Mouse (Mus musculus): Measurements from ENCODE around the gene Ccdc62. TPM values are rescaled to one million over a fixed set of nuclear protein-coding genes. Genes with fewer than 3 reads are reported as not detected.

The Ccdc62 gene
- total RNA-seq (2017), result 0.97 to 2.9 TPM (median 1.2 TPM) in 3 replicates

DNA sequence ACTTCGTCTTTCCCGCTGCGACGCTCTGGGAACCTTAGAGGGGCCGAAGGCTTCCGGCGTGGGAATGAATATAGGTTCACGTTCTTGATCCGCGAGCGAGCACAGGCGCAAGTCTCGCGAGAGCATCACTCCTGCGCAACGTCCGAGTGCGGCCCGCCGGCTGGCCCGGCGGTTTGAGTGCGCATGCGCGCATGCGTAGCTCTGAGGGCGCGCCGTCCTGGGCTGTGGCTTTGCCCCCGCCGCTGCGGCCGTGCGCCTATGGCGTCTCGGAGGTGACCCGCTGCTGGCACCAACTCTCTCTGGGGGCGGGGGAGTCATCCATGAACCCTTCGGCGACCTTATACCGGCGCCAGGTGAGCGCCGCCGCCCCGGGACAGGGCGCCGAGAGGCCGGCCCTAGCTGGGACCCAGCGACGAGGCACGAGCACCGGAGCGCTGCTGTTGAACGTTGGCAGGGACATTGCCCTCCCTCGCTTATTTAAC is at the start of gene Ccdc62:
Ccdc62 (plus strand) TSS at position 172 of the 482 bp plus-strand sequence.
- ATAC-seq (replicated peaks; ENCODE audit: insufficient number of reproducible peaks, low FRiP score, low TSS enrichment, poor library complexity, severe bottlenecking), result peak; percentile 87

DNA sequence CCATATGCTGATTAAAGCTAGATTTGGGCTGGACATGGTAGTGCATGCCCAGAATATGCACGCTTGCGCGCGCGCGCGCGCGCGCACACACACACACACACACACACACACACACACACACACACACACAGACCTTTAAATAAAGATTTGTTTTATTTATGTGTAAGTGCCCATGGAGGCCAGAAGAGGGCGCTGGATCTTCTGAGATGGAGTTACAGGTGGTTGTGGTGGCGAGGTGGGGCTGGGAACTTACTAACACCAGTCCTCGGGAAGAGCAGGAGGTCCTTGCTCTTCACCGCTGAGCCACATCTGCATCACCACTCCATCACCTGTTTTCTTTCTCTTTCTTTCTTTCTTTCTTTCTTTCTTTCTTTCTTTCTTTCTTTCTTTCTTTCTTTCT is 49.7 kb upstream of the Ccdc62 start:
- no peak for ATAC-seq (replicated peaks; ENCODE audit: insufficient number of reproducible peaks, low FRiP score, low TSS enrichment, poor library complexity, severe bottlenecking)

- no peak for ATAC-seq (replicated peaks; ENCODE audit: insufficient number of reproducible peaks, low FRiP score, low TSS enrichment, poor library complexity, severe bottlenecking)
Observed at GRCm38 (mm10) chr5:123883891-123884290, 46.6 kb upstream of the Ccdc62 start.

GRCm38 (mm10) chr5:123884332-123884731 is 46.1 kb upstream of the Ccdc62 start:
- peak; percentile 69 for ATAC-seq (replicated peaks; ENCODE audit: insufficient number of reproducible peaks, low FRiP score, low TSS enrichment, poor library complexity, severe bottlenecking)

DNA sequence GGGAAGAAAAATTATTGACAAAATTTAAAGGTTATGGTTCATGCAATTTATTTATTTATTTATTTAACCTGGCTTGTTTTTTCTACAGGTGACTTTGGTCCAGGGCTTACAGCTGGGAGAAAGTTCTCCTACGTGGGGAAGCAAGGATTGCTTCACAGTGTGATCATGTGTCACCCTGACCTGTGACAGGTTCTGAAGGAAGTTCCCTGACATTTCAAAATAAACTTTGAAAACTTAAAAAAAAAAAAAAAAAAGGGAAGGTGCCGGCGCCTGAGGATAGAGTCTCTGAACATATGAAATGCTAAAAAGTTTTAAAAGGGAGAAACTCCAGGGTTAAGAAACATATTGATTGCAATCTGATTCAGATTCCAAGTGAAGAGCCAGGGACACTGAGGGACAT is 44.1 kb upstream of the Ccdc62 start:
- no peak for ATAC-seq (replicated peaks; ENCODE audit: insufficient number of reproducible peaks, low FRiP score, low TSS enrichment, poor library complexity, severe bottlenecking)

- no peak for ATAC-seq (replicated peaks; ENCODE audit: insufficient number of reproducible peaks, low FRiP score, low TSS enrichment, poor library complexity, severe bottlenecking)
Observed at GRCm38 (mm10) chr5:123890312-123890711, 40.2 kb upstream of the Ccdc62 start.

DNA sequence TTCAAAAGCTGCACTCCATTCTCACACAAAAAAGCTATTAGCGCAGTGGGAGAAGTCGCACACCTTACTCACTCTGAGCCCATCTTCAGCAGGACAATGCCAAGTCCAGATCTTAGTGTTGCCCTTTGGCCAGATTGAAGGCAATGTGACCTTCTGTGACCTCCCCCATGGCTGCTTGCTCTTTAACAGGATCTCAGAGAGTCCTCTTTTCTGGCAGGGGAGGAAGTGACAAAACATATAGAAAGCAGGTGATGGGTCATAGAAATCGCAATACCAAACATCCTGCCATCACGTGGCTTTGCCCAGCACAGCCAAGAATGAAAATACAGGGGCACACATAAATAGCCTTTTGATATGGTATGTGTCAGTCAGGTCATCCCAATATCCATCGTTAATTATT is 39.5 kb upstream of the Ccdc62 start:
- ATAC-seq (replicated peaks; ENCODE audit: insufficient number of reproducible peaks, low FRiP score, low TSS enrichment, poor library complexity, severe bottlenecking), result peak; percentile 72

DNA sequence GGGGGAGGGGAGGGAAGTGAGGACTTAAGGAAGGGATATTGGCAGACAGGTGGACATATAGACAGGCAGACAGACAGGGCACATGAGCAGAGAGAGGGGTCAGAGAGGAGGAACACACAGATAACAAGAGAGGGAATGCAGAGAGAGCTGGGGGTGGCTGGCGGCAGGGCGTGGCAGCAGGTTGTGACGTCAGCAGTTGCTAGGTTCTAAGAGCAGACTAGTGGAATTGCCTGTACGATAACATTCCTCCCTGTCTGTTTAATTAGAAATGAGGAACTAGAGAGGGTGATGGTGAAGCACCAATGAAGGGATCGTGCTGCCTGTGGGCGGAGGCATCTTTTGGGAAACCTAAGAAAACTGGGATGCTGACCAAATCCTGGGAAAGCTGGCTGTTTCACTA is 38.8 kb upstream of the Ccdc62 start:
- ATAC-seq (replicated peaks; ENCODE audit: insufficient number of reproducible peaks, low FRiP score, low TSS enrichment, poor library complexity, severe bottlenecking), result peak; percentile 77

GRCm38 (mm10) chr5:123893520-123893919 is 37.0 kb upstream of the Ccdc62 start:
- 0 out of 2 replicates have a peak, but pooled peaks have one; percentile 34 for ATAC-seq (replicated peaks; ENCODE audit: insufficient number of reproducible peaks, low FRiP score, low TSS enrichment, poor library complexity, severe bottlenecking)

DNA sequence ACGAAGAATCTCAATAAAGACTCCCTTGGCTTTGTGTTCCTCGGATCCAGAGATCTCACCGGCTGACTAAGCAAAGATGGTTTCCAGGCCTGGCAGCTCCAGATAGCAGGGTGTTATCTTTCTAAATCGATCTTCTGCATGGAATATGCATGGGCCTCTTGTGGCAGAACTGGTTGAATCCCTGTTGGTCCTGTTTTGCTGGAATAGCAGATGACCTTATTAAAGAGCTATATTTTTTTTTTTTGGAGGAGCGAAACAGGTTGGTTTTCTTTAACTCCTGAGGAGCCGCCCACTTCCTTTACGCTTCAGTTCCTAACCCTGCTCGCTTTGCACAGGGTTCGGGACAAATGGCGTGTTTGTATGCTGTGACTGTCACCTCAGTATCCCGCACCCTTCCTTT is 34.1 kb upstream of the Ccdc62 start:
- ATAC-seq (replicated peaks; ENCODE audit: insufficient number of reproducible peaks, low FRiP score, low TSS enrichment, poor library complexity, severe bottlenecking), result no peak

- ATAC-seq (replicated peaks; ENCODE audit: insufficient number of reproducible peaks, low FRiP score, low TSS enrichment, poor library complexity, severe bottlenecking), result peak; percentile 92
Observed at GRCm38 (mm10) chr5:123897352-123897751, 33.1 kb upstream of the Ccdc62 start.

- no peak for ATAC-seq (replicated peaks; ENCODE audit: insufficient number of reproducible peaks, low FRiP score, low TSS enrichment, poor library complexity, severe bottlenecking)
Observed at GRCm38 (mm10) chr5:123904059-123904672, 26.3 kb upstream of the Ccdc62 start.

DNA sequence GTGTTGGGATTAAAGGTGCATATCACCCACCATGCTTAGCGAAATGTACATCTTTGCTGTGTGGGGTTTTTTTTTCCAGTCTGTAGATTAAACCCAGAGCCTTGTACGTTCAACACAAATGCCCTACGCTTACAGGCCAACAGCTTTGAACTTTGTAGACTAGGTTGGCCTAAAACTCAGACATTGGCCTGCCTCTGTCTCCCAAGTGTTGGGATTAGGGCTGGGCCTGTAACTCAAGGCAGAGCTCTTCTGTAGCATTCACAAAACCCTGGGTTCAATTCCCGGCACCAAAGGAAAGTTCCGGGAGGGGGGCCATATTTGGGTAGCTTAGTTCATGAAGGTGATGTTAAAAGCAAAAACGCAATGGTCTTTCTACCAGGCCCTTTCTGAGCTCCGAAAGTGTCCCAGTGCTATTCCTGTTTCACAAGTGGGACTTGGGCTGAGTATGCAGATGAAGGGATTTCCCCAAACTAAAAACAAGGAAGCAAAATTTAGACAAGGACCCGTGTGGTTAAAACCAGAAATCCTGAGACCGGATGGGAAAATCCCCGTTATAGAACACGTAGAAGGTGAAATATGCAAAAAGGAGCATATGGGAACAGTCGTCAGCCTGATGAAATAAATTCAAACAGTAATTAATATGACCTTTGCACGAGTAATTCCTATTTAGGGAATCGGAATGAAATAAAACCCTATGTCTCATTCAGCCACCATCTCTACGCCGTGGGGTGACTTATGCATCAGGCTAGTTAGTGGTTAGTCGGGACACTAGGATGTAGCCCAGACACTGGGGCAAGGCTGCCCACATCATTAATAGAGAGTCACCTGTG is 24.1 kb upstream of the Ccdc62 start:
- ATAC-seq (replicated peaks; ENCODE audit: insufficient number of reproducible peaks, low FRiP score, low TSS enrichment, poor library complexity, severe bottlenecking), result no peak; the same call in 1 of the 2 replicates

DNA sequence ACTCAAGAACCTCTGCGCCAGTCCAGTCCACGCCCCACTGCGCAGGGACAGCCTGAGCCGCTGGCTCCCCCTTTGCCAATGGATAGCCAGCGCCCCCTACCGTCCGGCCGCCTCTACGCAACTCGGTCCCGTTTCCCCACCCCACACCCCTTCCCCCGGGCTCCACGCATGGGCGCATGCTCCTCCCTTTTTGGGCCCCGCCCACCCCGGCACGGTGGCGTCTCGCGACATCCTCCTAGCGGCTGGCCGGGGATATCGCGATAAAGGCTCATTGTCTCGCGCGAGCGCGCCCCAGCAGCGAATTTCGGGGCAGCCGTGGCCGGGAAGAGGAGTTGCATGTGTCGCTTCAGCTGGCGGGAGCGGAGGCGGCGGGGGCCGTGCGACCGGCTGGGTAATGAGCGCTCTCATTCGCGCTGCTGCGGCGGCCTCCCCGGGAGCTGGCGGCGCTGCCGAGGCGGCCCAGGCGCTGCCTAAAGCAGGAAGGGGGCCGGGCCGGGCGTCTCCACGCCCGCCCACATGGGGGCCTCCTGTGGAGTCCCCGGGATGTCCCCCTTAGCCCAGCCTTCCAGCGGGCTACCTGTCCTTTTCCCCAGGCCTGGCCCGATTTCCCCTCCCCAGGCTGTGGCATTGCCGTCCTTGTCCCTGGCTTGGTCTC is 23.4 kb upstream of the Ccdc62 start, which contains the start of gene Denr:
Denr (plus strand) TSS at position 200 of the 655 bp plus-strand sequence.
- peak; percentile 91 for ATAC-seq (replicated peaks; ENCODE audit: insufficient number of reproducible peaks, low FRiP score, low TSS enrichment, poor library complexity, severe bottlenecking)

GRCm38 (mm10) chr5:123907631-123907977 is 22.9 kb upstream of the Ccdc62 start:
- no peak for ATAC-seq (replicated peaks; ENCODE audit: insufficient number of reproducible peaks, low FRiP score, low TSS enrichment, poor library complexity, severe bottlenecking)

DNA sequence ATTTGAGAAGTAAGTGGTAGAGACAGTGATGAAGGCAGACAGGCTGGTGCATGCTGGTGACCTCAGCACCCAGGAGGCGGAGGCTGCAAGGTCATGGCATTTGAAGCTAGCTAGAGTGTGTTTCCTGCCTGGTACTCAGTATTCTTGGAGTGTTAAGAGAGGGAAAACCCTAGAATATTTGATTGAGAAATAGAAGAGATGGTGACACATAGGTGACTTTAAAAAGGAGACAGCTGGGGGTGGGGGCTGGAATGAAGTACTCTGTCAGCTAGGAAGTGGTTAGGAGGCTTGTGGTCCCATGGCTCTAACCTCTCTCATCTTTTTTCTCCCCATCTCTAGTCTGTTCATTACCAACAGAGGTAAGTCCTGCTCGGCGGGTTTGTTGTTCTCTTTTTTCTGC is 15.6 kb upstream of the Ccdc62 start:
- no peak for ATAC-seq (replicated peaks; ENCODE audit: insufficient number of reproducible peaks, low FRiP score, low TSS enrichment, poor library complexity, severe bottlenecking)

GRCm38 (mm10) chr5:123922112-123922511 is 8.4 kb upstream of the Ccdc62 start:
- no peak for ATAC-seq (replicated peaks; ENCODE audit: insufficient number of reproducible peaks, low FRiP score, low TSS enrichment, poor library complexity, severe bottlenecking)

GRCm38 (mm10) chr5:123927118-123927517 is 3.4 kb upstream of the Ccdc62 start, which contains the start of gene Gm43518:
TSS of gene Gm43518 (plus strand) at chr5:123927418.
- ATAC-seq (replicated peaks; ENCODE audit: insufficient number of reproducible peaks, low FRiP score, low TSS enrichment, poor library complexity, severe bottlenecking), result no peak

- no peak for ATAC-seq (replicated peaks; ENCODE audit: insufficient number of reproducible peaks, low FRiP score, low TSS enrichment, poor library complexity, severe bottlenecking)
Observed at GRCm38 (mm10) chr5:123931131-123931530, 652 bp downstream of the Ccdc62 start.

Measured in monocyte, adult 5-6 weeks (primary cell).